Mouse (Mus musculus) stomach, postnatal 0 days (tissue): ENCODE measurements around the gene Kctd18.

Experiments used
- CTCF ChIP-seq: IDR thresholded peaks from 2 replicates; pipeline ENCODE4 v1.5.1; 2016; ENCODE audit warnings: antibody characterized with exemption, low read depth, mild to moderate bottlenecking, moderate library complexity
- EP300 ChIP-seq: optimal IDR thresholded peaks from 2 replicates; pipeline ENCODE3; 2016; ENCODE audit warnings: antibody characterized with exemption

GRCm38 (mm10) chr1:58065151-58065550 is 46.4 kb upstream of the Kctd18 start:
- TF ChIP-seq CTCF (no peak), EP300 (no peak)
